In genomic region chr11:64899587-64900278, GRCm38 (mm10) we compare ENCODE assay signal across 18 mouse cellular contexts.
DNase-seq lines count a peak whose midpoint lies in the region; ATAC-seq lines count a peak whose summit lies in the region.
"Had no signal": no experiment of that assay in that cellular context is flagged by ENCODE, and none has a peak within 500 bp of the region (broad histone marks: within the 10 kb centered on the region; RNA-seq: fewer than 3 reads in every experiment).

No protein-coding gene starts in this region.

- no peak overlapping the region for H3K4me2 ChIP-seq in forebrain, embryonic 13.5 days
- no peak overlapping the region for H3K4me2 ChIP-seq in forebrain, embryonic 16.5 days (ENCODE audit: low read length)
- no peak overlapping the region for H3K4me2 ChIP-seq in limb, embryonic 11.5 days (ENCODE audit: low read depth, severe bottlenecking)
- H3K4me2 ChIP-seq in midbrain, embryonic 13.5 days (replicated peaks) = no peak overlapping the region
- H3K4me2 ChIP-seq: forebrain, embryonic 15.5 days; hindbrain, embryonic 13.5 days; intestine, embryonic 15.5 days had no signal

- 0 out of 2 replicates have a peak, but pooled peaks have one; percentile 38 for ATAC-seq in forebrain, embryonic 13.5 days
- ATAC-seq in forebrain, embryonic 16.5 days = no peak
- peak; percentile 60 for ATAC-seq in limb, embryonic 11.5 days (ENCODE audit: insufficient number of reproducible peaks, low FRiP score, low TSS enrichment, low read depth)
- ATAC-seq in midbrain, embryonic 13.5 days = no peak
- ATAC-seq: forebrain, embryonic 15.5 days; hindbrain, postnatal 0 days; intestine, embryonic 15.5 days had no signal

- H3K4me3 ChIP-seq in forebrain, embryonic 13.5 days = no peak overlapping the region
- no peak overlapping the region for H3K4me3 ChIP-seq in forebrain, embryonic 16.5 days (replicated peaks; ENCODE audit: low read length)
- no peak overlapping the region for H3K4me3 ChIP-seq in limb, embryonic 11.5 days (ENCODE audit: low read depth, low read length)
- no peak overlapping the region for H3K4me3 ChIP-seq in midbrain, embryonic 13.5 days (replicated peaks)
- H3K4me3 ChIP-seq: embryonic facial prominence, embryonic 10.5 days; forebrain, embryonic 15.5 days; heart, embryonic 13.5 days; hindbrain, embryonic 13.5 days; intestine, embryonic 15.5 days had no signal

- H3K27ac ChIP-seq in forebrain, embryonic 13.5 days = no peak overlapping the region
- H3K27ac ChIP-seq in forebrain, embryonic 16.5 days (ENCODE audit: low read length) = no peak overlapping the region
- H3K27ac ChIP-seq in limb, embryonic 11.5 days (replicated peaks; ENCODE audit: low read depth, low read length) = peak overlapping the region; percentile 70
- H3K27ac ChIP-seq in midbrain, embryonic 13.5 days = no peak overlapping the region
- H3K27ac ChIP-seq: forebrain, embryonic 15.5 days; heart, embryonic 13.5 days; hindbrain, embryonic 13.5 days; hindbrain, postnatal 0 days; intestine, embryonic 15.5 days had no signal

- no peaks in the 10 kb centered on the region for H3K36me3 ChIP-seq in forebrain, embryonic 13.5 days (ENCODE audit: poor library complexity, severe bottlenecking)
- no peaks in the 10 kb centered on the region for H3K36me3 ChIP-seq in forebrain, embryonic 16.5 days (ENCODE audit: control insufficient read depth, insufficient read depth)
- no peaks in the 10 kb centered on the region for H3K36me3 ChIP-seq in limb, embryonic 11.5 days (ENCODE audit: control insufficient read depth, insufficient read depth, low read length)
- H3K36me3 ChIP-seq in midbrain, embryonic 13.5 days = no peaks in the 10 kb centered on the region
- H3K36me3 ChIP-seq: embryonic facial prominence, embryonic 10.5 days; forebrain, embryonic 15.5 days; heart, embryonic 13.5 days; hindbrain, embryonic 13.5 days; intestine, embryonic 15.5 days had no signal

- no peaks in the 10 kb centered on the region for H3K9me3 ChIP-seq in forebrain, embryonic 13.5 days (replicated peaks)
- H3K9me3 ChIP-seq in forebrain, embryonic 16.5 days (ENCODE audit: control insufficient read depth, low read length) = no peaks in the 10 kb centered on the region
- H3K9me3 ChIP-seq in limb, embryonic 11.5 days (ENCODE audit: control insufficient read depth, low read length) = no peaks in the 10 kb centered on the region
- H3K9me3 ChIP-seq in midbrain, embryonic 13.5 days = no peaks in the 10 kb centered on the region
- H3K9me3 ChIP-seq: embryonic facial prominence, embryonic 10.5 days; forebrain, embryonic 15.5 days; heart, embryonic 13.5 days; hindbrain, embryonic 13.5 days; intestine, embryonic 15.5 days had no signal

- H3K27me3 ChIP-seq in forebrain, embryonic 13.5 days = peaks cover 47% of the 10 kb centered on the region
- H3K27me3 ChIP-seq in forebrain, embryonic 16.5 days (replicated peaks; ENCODE audit: control insufficient read depth, insufficient read depth, low read length) = peaks cover 19% of the 10 kb centered on the region
- peaks cover 11% of the 10 kb centered on the region for H3K27me3 ChIP-seq in limb, embryonic 11.5 days (ENCODE audit: control insufficient read depth, insufficient read depth, low read length)
- H3K27me3 ChIP-seq in midbrain, embryonic 13.5 days = peaks cover 8% of the 10 kb centered on the region; the same call in 1 of the 2 replicates
- H3K27me3 ChIP-seq: intestine, embryonic 15.5 days had no signal

- H3K9ac ChIP-seq in forebrain, embryonic 13.5 days = no peak overlapping the region
- no peak overlapping the region for H3K9ac ChIP-seq in forebrain, embryonic 16.5 days (replicated peaks; ENCODE audit: low read depth, low read length)
- H3K9ac ChIP-seq in limb, embryonic 11.5 days (ENCODE audit: low read length) = no peak overlapping the region
- H3K9ac ChIP-seq in midbrain, embryonic 13.5 days (replicated peaks) = no peak overlapping the region
- H3K9ac ChIP-seq: forebrain, embryonic 15.5 days; heart, embryonic 13.5 days; hindbrain, embryonic 13.5 days; intestine, embryonic 15.5 days had no signal

- intact Hi-C loops in heart, postnatal 14 days (cut with DNase I) = loop anchor here (5.0 kb wide), 2 partner anchors 977 to 1497 kb away; partner anchors contain the start of gene Hs3st3b1

- peak; percentile 80 for DNase-seq in forelimb bud, embryonic 11.5 days (ENCODE audit: low read depth, low spot score)
- peak; percentile 64 for DNase-seq in limb, embryonic 11.5 days (ENCODE audit: low spot score)
- no peak for DNase-seq in heart, postnatal 14 days
- DNase-seq: adrenal gland, adult 2 months; adrenal gland, postnatal 25 days; cerebellum, adult 2 months; cerebellum, postnatal 10 days; gastrocnemius, postnatal 36 days; heart, adult 11 months had no signal

- WGBS in forebrain, embryonic 13.5 days = 22% methylated on average over 15 of the region's 15 CpGs
- WGBS in forebrain, embryonic 16.5 days = 12% methylated on average over 15 of the region's 15 CpGs
- 13% methylated on average over 15 of the region's 15 CpGs for WGBS in limb, embryonic 11.5 days
- 66% methylated on average over 15 of the region's 15 CpGs for WGBS in midbrain, embryonic 13.5 days

- H3K4me1 ChIP-seq in forebrain, embryonic 13.5 days = 0 out of 2 replicates have a peak, but pooled peaks cover 11% of the 10 kb centered on the region
- peaks cover 14% of the 10 kb centered on the region for H3K4me1 ChIP-seq in forebrain, embryonic 16.5 days (replicated peaks; ENCODE audit: control insufficient read depth, insufficient read depth, low read length)
- H3K4me1 ChIP-seq in limb, embryonic 11.5 days (ENCODE audit: control insufficient read depth, insufficient read depth, low read length) = peaks cover 12% of the 10 kb centered on the region; the same call in 1 of the 2 replicates
- H3K4me1 ChIP-seq in midbrain, embryonic 13.5 days (replicated peaks) = no peaks in the 10 kb centered on the region
- H3K4me1 ChIP-seq: intestine, embryonic 15.5 days had no signal

Comparison
In these comparisons a context has a peak if more than half of its experiments do, and no peak if none do; other contexts are left out.
1. ATAC-seq: peak in forebrain, embryonic 13.5 days (single experiment) and limb, embryonic 11.5 days (single experiment); none in forebrain, embryonic 16.5 days (single experiment) and midbrain, embryonic 13.5 days (single experiment).
2. DNase-seq: peak in forelimb bud, embryonic 11.5 days (single experiment) and limb, embryonic 11.5 days (single experiment); none in heart, postnatal 14 days (0 of 2).